Mouse (Mus musculus) liver, embryonic 16.5 days (tissue): Measurements from ENCODE around the gene Mapt. TPM values are rescaled to one million over a fixed set of nuclear protein-coding genes. Genes with fewer than 3 reads are reported as not detected.

Experiments
- ATAC-seq: fragments of 200-750 bp; cut with Nextera tagmentation; 2 replicates; pipeline ENCODE4 v1.8.0; 2017; ENCODE audit warnings: low read depth, mild to moderate bottlenecking, moderate number of reproducible peaks, moderate library complexity
- H3K27ac ChIP-seq: fragments of 300-500 bp; sonication (generic); 2 replicates; pipeline ENCODE4 v1.5.1; 2014; ENCODE audit warnings: mild to moderate bottlenecking, low read length
- H3K27me3 ChIP-seq: fragments of 300-500 bp; sonication (generic); 2 replicates; pipeline ENCODE4 v1.6.1; 2014; ENCODE audit warnings: low read depth, low read length, mixed read lengths; ENCODE audit not compliant: control insufficient read depth, insufficient read depth
- H3K36me3 ChIP-seq: fragments of 300-500 bp; sonication (generic); 2 replicates; pipeline ENCODE4 v1.6.1; 2014; ENCODE audit warnings: mild to moderate bottlenecking; ENCODE audit not compliant: control insufficient read depth, insufficient read depth
- H3K4me1 ChIP-seq: fragments of 300-500 bp; sonication (generic); 2 replicates; pipeline ENCODE4 v1.6.1; 2014; ENCODE audit warnings: low read depth, low read length, mixed read lengths; ENCODE audit not compliant: control insufficient read depth
- H3K4me2 ChIP-seq: fragments of 300-500 bp; sonication (generic); 2 replicates; pipeline ENCODE4 v1.6.1; 2014; ENCODE audit warnings: low read depth, low read length, mixed read lengths
- H3K4me3 ChIP-seq: fragments of 300-500 bp; sonication (generic); 2 replicates; pipeline ENCODE4 v1.5.1; 2014; ENCODE audit warnings: low read depth, mild to moderate bottlenecking, low read length
- H3K9ac ChIP-seq: fragments of 300-500 bp; sonication (generic); 2 replicates; pipeline ENCODE4 v1.6.1; 2014; ENCODE audit warnings: low read depth, low read length
- H3K9me3 ChIP-seq: fragments of 300-500 bp; sonication (generic); replicated peaks from 2 replicates; pipeline ENCODE4 v1.6.1; 2016; ENCODE audit warnings: low read length; ENCODE audit not compliant: control insufficient read depth
- WGBS: fragments of 180-500 bp; shearing (Covaris S2); extraction: QIAGEN DNeasy Blood & Tissue Kit; methylation state at CpG from one replicate; pipeline ENCODE4 v1.1.7; 2014; ENCODE audit not compliant: insufficient replicate concordance; 5-methylcytosine and 5-hydroxymethylcytosine counted together
- polyA plus RNA-seq: library from polyadenylated mRNA; unstranded; fragments of >200 nt; fragmentation: Nextera tagmentation; extraction: Ambion mirVana; gene quantifications from 2 replicates; pipeline ENCODE4 v1.2.1, GENCODE M21; 2015

The Mapt gene
- polyA plus RNA-seq, 1 experiment from 2014 or later: 0.53 TPM

DNA sequence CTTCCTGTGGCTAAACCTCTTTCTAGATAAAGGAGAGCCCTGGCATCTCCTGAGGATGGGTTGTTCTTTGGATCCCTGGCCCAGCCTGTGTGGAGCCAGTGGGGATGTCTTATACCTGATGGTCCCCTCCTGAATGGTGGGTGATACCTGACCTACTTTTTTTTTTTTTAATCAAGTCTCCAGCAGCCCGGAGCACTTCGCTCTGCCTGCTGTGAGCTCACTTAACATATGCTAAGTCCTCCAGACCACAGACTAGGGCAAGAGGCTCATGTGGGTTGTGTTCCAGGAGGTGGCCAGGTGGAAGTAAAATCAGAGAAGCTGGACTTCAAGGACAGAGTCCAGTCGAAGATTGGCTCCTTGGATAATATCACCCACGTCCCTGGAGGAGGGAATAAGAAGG, 91.0 kb downstream of the Mapt start:
- no peaks in the 10 kb centered on the region for H3K36me3 ChIP-seq
- no peak overlapping the region for H3K4me3 ChIP-seq
- H3K4me1 ChIP-seq: peaks cover 12% of the 10 kb centered on the region
- WGBS: 37% methylated on average over 4 of the region's 4 CpGs
- H3K9ac ChIP-seq: no peak overlapping the region
- no peak for ATAC-seq
- no peak overlapping the region for H3K4me2 ChIP-seq
- H3K27me3 ChIP-seq: no peaks in the 10 kb centered on the region
- no peak overlapping the region for H3K27ac ChIP-seq
- no peaks in the 10 kb centered on the region for H3K9me3 ChIP-seq

- no peaks in the 10 kb centered on the region for H3K4me1 ChIP-seq
- no peak overlapping the region for H3K4me3 ChIP-seq
- H3K36me3 ChIP-seq: no peaks in the 10 kb centered on the region
- H3K4me2 ChIP-seq: no peak overlapping the region
- WGBS: 78% methylated on average over 1 of the region's 1 CpGs
- no peak overlapping the region for H3K9ac ChIP-seq
- no peaks in the 10 kb centered on the region for H3K9me3 ChIP-seq
- H3K27ac ChIP-seq: no peak overlapping the region
- H3K27me3 ChIP-seq: no peaks in the 10 kb centered on the region
- no peak for ATAC-seq
These were observed 96.3 kb downstream of the Mapt start for GRCm38 (mm10) chr11:104327462-104327861.

- no peaks in the 10 kb centered on the region for H3K4me1 ChIP-seq
- H3K4me3 ChIP-seq: no peak overlapping the region
- no peak overlapping the region for H3K4me2 ChIP-seq
- WGBS: 67% methylated on average over 6 of the region's 6 CpGs
- H3K27me3 ChIP-seq: no peaks in the 10 kb centered on the region
- no peak overlapping the region for H3K27ac ChIP-seq
- H3K9me3 ChIP-seq: no peaks in the 10 kb centered on the region
- no peaks in the 10 kb centered on the region for H3K36me3 ChIP-seq
- no peak for ATAC-seq
- H3K9ac ChIP-seq: no peak overlapping the region
These were observed 96.8 kb downstream of the Mapt start for GRCm38 (mm10) chr11:104327946-104328345.

DNA sequence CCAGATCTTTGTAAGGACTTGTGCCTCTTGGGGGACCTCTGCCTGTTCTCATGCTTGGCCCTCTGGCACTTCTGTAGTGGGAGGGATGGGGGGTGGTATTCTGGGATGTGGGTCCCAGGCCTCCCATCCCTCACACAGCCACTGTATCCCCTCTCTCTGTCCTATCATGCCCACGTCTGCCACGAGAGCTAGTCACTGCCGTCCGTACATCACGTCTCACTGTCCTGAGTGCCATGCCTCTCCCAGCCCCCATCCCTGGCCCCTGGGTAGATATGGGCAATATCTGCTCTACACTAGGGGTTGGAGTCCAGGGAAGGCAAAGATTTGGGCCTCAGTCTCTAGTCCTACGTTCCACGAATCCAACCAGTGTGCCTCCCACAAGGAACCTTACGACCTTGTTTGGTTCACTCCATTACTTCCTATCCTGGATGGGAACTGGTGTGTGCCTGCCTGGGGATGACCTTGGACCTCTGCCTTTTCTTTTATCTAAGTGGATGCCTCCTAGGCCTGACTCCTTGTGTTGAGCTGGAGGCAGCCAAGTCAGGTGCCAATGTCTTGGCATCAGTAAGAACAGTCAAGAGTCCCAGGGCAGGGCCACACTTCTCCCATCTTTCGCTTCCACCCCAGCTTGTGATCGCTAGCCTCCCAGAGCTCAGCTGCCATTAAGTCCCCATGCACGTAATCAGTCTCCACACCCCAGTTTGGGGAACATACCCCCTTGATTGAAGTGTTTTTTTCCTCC, 98.2 kb downstream of the Mapt start:
- no peak overlapping the region for H3K4me3 ChIP-seq
- no peaks in the 10 kb centered on the region for H3K4me1 ChIP-seq
- no peak overlapping the region for H3K4me2 ChIP-seq
- H3K9me3 ChIP-seq: no peaks in the 10 kb centered on the region
- no peaks in the 10 kb centered on the region for H3K27me3 ChIP-seq
- WGBS: 69% methylated on average over 11 of the region's 11 CpGs
- ATAC-seq: no peak
- no peak overlapping the region for H3K27ac ChIP-seq
- H3K36me3 ChIP-seq: peaks cover 6% of the 10 kb centered on the region
- no peak overlapping the region for H3K9ac ChIP-seq

DNA sequence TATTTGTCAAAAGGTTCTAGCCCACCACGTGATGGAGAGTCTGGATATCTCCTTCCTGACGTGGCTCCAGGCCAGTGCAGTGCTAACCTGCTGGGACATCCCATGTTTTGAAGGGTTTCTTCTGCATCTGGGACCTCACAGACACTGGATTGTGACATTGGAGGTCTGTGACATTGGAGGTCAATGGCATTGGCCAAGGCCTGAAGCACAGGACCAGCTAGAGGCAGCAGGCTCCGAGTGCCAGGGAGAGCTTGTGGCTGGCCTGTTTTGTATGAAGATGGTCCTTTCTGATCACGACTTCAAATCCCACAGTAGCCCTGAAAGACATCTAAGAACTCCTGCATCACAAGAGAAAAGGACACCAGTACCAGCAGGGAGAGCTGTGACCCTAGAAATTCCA, 99.0 kb downstream of the Mapt start:
- no peak for ATAC-seq
- H3K36me3 ChIP-seq: peaks cover 13% of the 10 kb centered on the region
- WGBS: 68% methylated on average over 4 of the region's 4 CpGs

GRCm38 (mm10) chr11:104331208-104331607, 100.0 kb downstream of the Mapt start:
- H3K4me2 ChIP-seq: no peak overlapping the region
- 79% methylated on average over 3 of the region's 3 CpGs for WGBS
- H3K9me3 ChIP-seq: no peaks in the 10 kb centered on the region
- H3K27ac ChIP-seq: no peak overlapping the region
- no peak overlapping the region for H3K9ac ChIP-seq
- no peaks in the 10 kb centered on the region for H3K4me1 ChIP-seq
- no peaks in the 10 kb centered on the region for H3K27me3 ChIP-seq
- peaks cover 24% of the 10 kb centered on the region for H3K36me3 ChIP-seq
- no peak overlapping the region for H3K4me3 ChIP-seq
- ATAC-seq: no peak

More for the DNA sequence above, 99.0 kb downstream of the Mapt start:
- no peak overlapping the region for H3K4me3 ChIP-seq
- no peaks in the 10 kb centered on the region for H3K27me3 ChIP-seq
- H3K9me3 ChIP-seq: no peaks in the 10 kb centered on the region
- H3K4me2 ChIP-seq: no peak overlapping the region
- no peak overlapping the region for H3K9ac ChIP-seq
- H3K27ac ChIP-seq: no peak overlapping the region
- H3K4me1 ChIP-seq: no peaks in the 10 kb centered on the region

DNA sequence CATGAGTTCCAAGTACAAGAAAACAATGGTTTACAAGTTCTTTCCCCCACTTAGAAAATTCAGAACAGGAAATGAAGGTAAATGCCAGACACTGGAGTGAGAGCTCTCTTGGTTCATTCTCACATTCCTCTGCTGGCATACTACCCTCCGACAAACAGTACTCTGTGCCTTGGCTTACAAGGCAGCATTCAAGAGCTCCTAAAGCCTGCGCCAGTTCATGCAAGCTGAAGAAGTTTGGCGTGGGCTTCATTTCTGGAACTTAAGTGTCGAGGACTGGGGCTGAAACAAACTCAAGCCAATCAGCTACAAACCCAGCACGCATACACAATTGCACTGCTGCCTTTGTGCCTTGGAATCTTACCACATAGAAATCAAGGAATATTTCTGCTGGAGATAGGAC, 100.9 kb downstream of the Mapt start:
- Histone ChIP-seq H3K4me1 (no peaks in the 10 kb centered on the region), H3K9ac (no peak overlapping the region), H3K4me2 (no peak overlapping the region), H3K27me3 (no peaks in the 10 kb centered on the region), H3K27ac (no peak overlapping the region), H3K9me3 (no peaks in the 10 kb centered on the region), H3K4me3 (no peak overlapping the region), H3K36me3 (peaks cover 30% of the 10 kb centered on the region)
- WGBS: 84% methylated on average over 5 of the region's 5 CpGs
- ATAC-seq: no peak

DNA sequence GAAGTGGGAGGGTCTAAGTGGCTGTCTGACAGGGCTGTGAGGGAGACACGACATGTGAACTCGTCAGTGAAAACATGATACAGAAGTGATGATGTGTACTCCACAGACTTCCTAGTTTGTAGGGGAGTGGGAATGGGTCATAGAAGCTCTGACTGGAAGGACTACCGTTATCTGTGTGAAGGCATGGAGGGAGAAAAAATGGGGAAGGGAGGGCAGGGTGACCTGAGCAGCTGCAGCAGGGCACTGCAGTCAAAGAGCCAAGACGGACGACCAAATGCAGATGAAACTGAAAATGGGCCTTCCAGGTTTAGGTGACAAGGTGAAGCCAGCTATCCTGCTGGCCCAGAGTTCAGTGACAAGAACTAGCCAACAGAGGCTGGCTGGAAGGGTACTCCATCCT, 102.9 kb downstream of the Mapt start:
- Histone ChIP-seq H3K9ac (no peak overlapping the region), H3K27me3 (no peaks in the 10 kb centered on the region), H3K36me3 (peaks cover 45% of the 10 kb centered on the region), H3K4me3 (no peak overlapping the region), H3K27ac (no peak overlapping the region), H3K4me2 (no peak overlapping the region), H3K4me1 (no peaks in the 10 kb centered on the region), H3K9me3 (no peaks in the 10 kb centered on the region)
- WGBS: 69% methylated on average over 5 of the region's 5 CpGs
- ATAC-seq: no peak

- 90% methylated on average over 13 of the region's 13 CpGs for WGBS
- H3K4me1 ChIP-seq: no peaks in the 10 kb centered on the region
- no peak for ATAC-seq
- no peak overlapping the region for H3K9ac ChIP-seq
- no peak overlapping the region for H3K4me2 ChIP-seq
- no peaks in the 10 kb centered on the region for H3K9me3 ChIP-seq
- H3K4me3 ChIP-seq: no peak overlapping the region
- no peak overlapping the region for H3K27ac ChIP-seq
- no peaks in the 10 kb centered on the region for H3K27me3 ChIP-seq
- H3K36me3 ChIP-seq: peaks cover 45% of the 10 kb centered on the region
These were observed 103.8 kb downstream of the Mapt start for GRCm38 (mm10) chr11:104334946-104335345.
